Mouse (Mus musculus): ENCODE results near the gene Sh3rf1. TPM values are rescaled to one million over a fixed set of nuclear protein-coding genes. Genes with fewer than 3 reads are reported as not detected.

Sh3rf1 gene
- polyA plus RNA-seq, 1 experiment: 18.3 TPM

DNA sequence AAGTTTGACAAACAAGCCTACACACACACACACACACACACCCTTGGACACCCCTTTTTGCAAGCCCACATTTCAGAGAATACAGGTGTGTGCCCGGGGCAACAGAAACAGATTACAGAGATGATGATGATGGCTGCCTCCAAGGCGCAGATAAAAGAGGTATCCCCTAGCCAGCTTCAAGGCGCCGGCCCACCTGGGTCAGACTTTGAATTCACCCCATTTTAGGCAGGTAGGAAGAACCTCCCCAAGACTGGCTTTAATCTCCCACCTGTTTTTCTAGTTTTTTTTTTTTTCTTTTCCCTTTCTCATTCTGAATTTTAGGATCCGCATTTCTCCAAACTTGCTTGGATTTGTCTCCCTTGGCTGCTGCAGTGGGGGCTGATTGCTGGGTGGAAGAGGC lies 389 bp upstream of the Sh3rf1 start:
- Histone ChIP-seq H3K4me3 (ENCODE audit: low read depth, low read length) (peak overlapping the region; percentile 91), H3K27ac (ENCODE audit: insufficient read depth, low read depth, low read length) (peak overlapping the region; percentile 80; the same call in 1 of the 2 replicates), H3K4me1 (ENCODE audit: control insufficient read depth, insufficient read depth, insufficient read length, low read length) (peaks cover 10% of the 10 kb centered on the region; the same call in 1 of the 2 replicates), H3K36me3 (ENCODE audit: control insufficient read depth, insufficient read depth, low read length) (0 out of 2 replicates have a peak, but pooled peaks cover 3% of the 10 kb centered on the region), H3K27me3 (ENCODE audit: control insufficient read depth, insufficient read depth, low read length) (no peaks in the 10 kb centered on the region)
- 34% methylated on average over 5 of the region's 5 CpGs for WGBS
- TF ChIP-seq CTCF (IDR thresholded peaks at IDR 0.05; ENCODE audit: extremely low read depth, insufficient read length, insufficient replicate concordance, low read depth, low read length): no peak
- no peak for TF ChIP-seq POLR2A (IDR thresholded peaks at IDR 0.05; ENCODE audit: low read depth, low read length)

- Histone ChIP-seq H3K36me3 (ENCODE audit: control insufficient read depth, insufficient read depth, low read length) (peaks cover 6% of the 10 kb centered on the region; the same call in 1 of the 2 replicates), H3K27ac (ENCODE audit: insufficient read depth, low read depth, low read length) (peak overlapping the region; percentile 60), H3K27me3 (ENCODE audit: control insufficient read depth, insufficient read depth, low read length) (no peaks in the 10 kb centered on the region), H3K4me1 (ENCODE audit: control insufficient read depth, insufficient read depth, insufficient read length, low read length) (peaks cover 15% of the 10 kb centered on the region; the same call in 1 of the 2 replicates), H3K4me3 (ENCODE audit: low read depth, low read length) (peak overlapping the region; percentile 91)
- TF ChIP-seq CTCF (IDR thresholded peaks at IDR 0.05; ENCODE audit: extremely low read depth, insufficient read length, insufficient replicate concordance, low read depth, low read length) (no peak), POLR2A (IDR thresholded peaks at IDR 0.05; ENCODE audit: low read depth, low read length) (no peak)
- under 1% methylated on average over 41 of the region's 41 CpGs for WGBS
Measured at GRCm38 (mm10) chr8:61224380-61225092, 864 bp downstream of the Sh3rf1 start.

DNA sequence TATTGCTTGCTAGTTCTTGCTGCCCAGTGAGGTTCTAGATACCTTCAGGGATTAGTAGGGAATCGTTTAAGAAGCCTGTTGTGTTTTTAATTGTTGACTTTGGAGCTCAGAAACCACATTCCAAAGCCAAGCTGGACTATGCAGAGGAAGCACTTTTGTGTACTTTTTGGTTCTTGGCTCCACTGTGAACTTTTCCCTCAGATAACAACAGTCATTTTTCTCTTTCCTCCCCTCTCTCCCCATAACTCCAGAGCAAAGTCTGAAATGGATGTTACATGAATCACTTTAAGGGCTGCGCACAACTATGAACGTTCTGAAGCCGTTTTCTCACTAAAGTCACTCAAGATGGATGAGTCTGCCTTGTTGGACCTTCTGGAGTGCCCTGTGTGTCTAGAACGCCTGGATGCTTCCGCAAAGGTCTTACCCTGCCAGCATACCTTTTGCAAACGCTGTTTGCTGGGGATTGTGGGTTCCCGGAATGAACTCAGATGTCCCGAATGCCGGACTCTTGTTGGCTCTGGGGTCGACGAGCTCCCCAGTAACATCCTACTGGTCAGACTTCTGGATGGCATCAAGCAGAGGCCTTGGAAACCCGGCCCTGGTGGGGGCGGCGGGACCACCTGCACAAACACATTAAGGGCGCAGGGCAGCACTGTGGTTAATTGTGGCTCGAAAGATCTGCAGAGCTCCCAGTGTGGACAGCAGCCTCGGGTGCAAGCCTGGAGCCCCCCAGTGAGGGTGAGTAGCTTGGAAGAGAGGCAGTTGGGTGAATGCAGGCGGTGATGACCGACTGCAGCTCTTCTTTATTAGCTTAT lies 2.1 kb downstream of the Sh3rf1 start:
- peaks cover 6% of the 10 kb centered on the region; the same call in 1 of the 2 replicates for H3K36me3 ChIP-seq (ENCODE audit: control insufficient read depth, insufficient read depth, low read length)
- peak overlapping the region; percentile 60 for H3K27ac ChIP-seq (ENCODE audit: insufficient read depth, low read depth, low read length)
- H3K4me3 ChIP-seq (ENCODE audit: low read depth, low read length): peak overlapping the region; percentile 87
- H3K27me3 ChIP-seq (ENCODE audit: control insufficient read depth, insufficient read depth, low read length): no peaks in the 10 kb centered on the region
- H3K4me1 ChIP-seq (ENCODE audit: control insufficient read depth, insufficient read depth, insufficient read length, low read length): peaks cover 17% of the 10 kb centered on the region; the same call in 1 of the 2 replicates
- WGBS: 17% methylated on average over 20 of the region's 20 CpGs
- TF ChIP-seq CTCF (IDR thresholded peaks at IDR 0.05; ENCODE audit: extremely low read depth, insufficient read length, insufficient replicate concordance, low read depth, low read length): no peak
- no peak for TF ChIP-seq POLR2A (IDR thresholded peaks at IDR 0.05; ENCODE audit: low read depth, low read length)

DNA sequence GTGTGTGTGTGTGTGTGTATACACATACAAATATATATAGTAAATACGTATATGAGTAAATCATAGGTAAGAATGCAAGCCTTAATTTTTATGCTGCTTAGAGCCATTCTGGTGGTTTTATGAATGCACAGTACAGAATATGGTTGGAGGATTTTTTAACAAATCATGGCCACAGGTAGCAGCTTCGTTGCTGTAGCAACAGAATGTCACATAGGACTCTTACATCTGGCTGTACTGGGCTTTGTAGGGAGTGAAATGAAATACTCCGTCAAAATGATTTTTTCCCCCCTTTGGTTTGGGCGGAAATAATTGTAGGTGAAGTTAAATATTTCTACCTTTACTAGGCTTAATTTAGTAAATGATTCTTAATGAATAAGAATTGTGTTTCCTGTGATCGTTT lies 3.0 kb downstream of the Sh3rf1 start:
- Histone ChIP-seq H3K4me1 (ENCODE audit: control insufficient read depth, insufficient read depth, insufficient read length, low read length) (peaks cover 17% of the 10 kb centered on the region; the same call in 1 of the 2 replicates), H3K27me3 (ENCODE audit: control insufficient read depth, insufficient read depth, low read length) (no peaks in the 10 kb centered on the region), H3K4me3 (ENCODE audit: low read depth, low read length) (no peak overlapping the region), H3K27ac (ENCODE audit: insufficient read depth, low read depth, low read length) (no peak overlapping the region), H3K36me3 (ENCODE audit: control insufficient read depth, insufficient read depth, low read length) (peaks cover 8% of the 10 kb centered on the region; the same call in 1 of the 2 replicates)
- TF ChIP-seq CTCF (IDR thresholded peaks at IDR 0.05; ENCODE audit: extremely low read depth, insufficient read length, insufficient replicate concordance, low read depth, low read length) (no peak), POLR2A (IDR thresholded peaks at IDR 0.05; ENCODE audit: low read depth, low read length) (no peak)
- WGBS: 63% methylated on average over 5 of the region's 5 CpGs

DNA sequence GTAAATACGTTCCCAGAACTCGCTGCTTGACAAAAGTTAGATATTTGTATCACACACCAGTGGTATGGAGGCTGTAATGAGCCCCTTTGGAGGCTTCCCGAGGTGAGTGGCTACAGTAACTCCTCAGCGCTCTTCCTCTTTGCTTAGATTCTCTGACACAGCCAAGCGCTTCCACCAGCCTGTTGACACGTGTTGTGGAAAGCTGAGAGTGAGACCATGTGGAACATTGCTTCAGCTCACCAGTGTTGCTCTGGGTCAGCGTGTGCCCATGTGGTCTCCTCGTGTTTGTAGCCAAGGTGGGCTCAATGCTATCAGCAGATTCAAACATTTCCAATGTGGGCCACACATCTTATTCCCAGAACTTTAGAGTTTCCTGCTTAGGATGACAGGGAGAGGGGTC lies 5.0 kb downstream of the Sh3rf1 start:
- Histone ChIP-seq H3K27me3 (ENCODE audit: control insufficient read depth, insufficient read depth, low read length) (no peaks in the 10 kb centered on the region), H3K27ac (ENCODE audit: insufficient read depth, low read depth, low read length) (no peak overlapping the region), H3K4me3 (ENCODE audit: low read depth, low read length) (peak overlapping the region; percentile 6; the same call in 1 of the 2 replicates), H3K4me1 (ENCODE audit: control insufficient read depth, insufficient read depth, insufficient read length, low read length) (peaks cover 22% of the 10 kb centered on the region; the same call in 1 of the 2 replicates), H3K36me3 (ENCODE audit: control insufficient read depth, insufficient read depth, low read length) (peaks cover 8% of the 10 kb centered on the region; the same call in 1 of the 2 replicates)
- TF ChIP-seq POLR2A (IDR thresholded peaks at IDR 0.05; ENCODE audit: low read depth, low read length) (no peak), CTCF (IDR thresholded peaks at IDR 0.05; ENCODE audit: extremely low read depth, insufficient read length, insufficient replicate concordance, low read depth, low read length) (no peak)
- WGBS: 47% methylated on average over 8 of the region's 8 CpGs

GRCm38 (mm10) chr8:61229511-61230195 lies 6.0 kb downstream of the Sh3rf1 start:
- H3K27me3 ChIP-seq (ENCODE audit: control insufficient read depth, insufficient read depth, low read length): no peaks in the 10 kb centered on the region
- peaks cover 30% of the 10 kb centered on the region; the same call in 1 of the 2 replicates for H3K4me1 ChIP-seq (ENCODE audit: control insufficient read depth, insufficient read depth, insufficient read length, low read length)
- TF ChIP-seq CTCF (IDR thresholded peaks at IDR 0.05; ENCODE audit: extremely low read depth, insufficient read length, insufficient replicate concordance, low read depth, low read length) (no peak), POLR2A (IDR thresholded peaks at IDR 0.05; ENCODE audit: low read depth, low read length) (no peak)
- WGBS: 58% methylated on average over 12 of the region's 12 CpGs
- H3K27ac ChIP-seq (ENCODE audit: insufficient read depth, low read depth, low read length): no peak overlapping the region
- H3K4me3 ChIP-seq (ENCODE audit: low read depth, low read length): no peak overlapping the region
- peaks cover 8% of the 10 kb centered on the region; the same call in 1 of the 2 replicates for H3K36me3 ChIP-seq (ENCODE audit: control insufficient read depth, insufficient read depth, low read length)
